Mouse (Mus musculus) G1E (cell line): Measurements from ENCODE around the gene H2al1h.
"Not testable (repeated sequence)": the region's sequence is repeated elsewhere in the genome, so short reads cannot be mapped to it uniquely, and the experiment has no call there.

ENCODE experiments used
- CTCF ChIP-seq: IDR thresholded peaks from 2 replicates; pipeline ENCODE4 v1.5.1; 2012; ENCODE audit warnings: low read depth, low read length, inconsistent platforms, mixed read lengths
- GATA1 ChIP-seq: IDR thresholded peaks from 2 replicates; pipeline ENCODE4 v1.6.1; 2012; ENCODE audit warnings: borderline replicate concordance, low read length, inconsistent platforms, mixed read lengths
- GATA2 ChIP-seq: IDR thresholded peaks from 2 replicates; pipeline ENCODE4 v1.6.1; 2012; ENCODE audit warnings: low read depth, low read length, inconsistent platforms, borderline replicate concordance
- POLR2AphosphoS5 ChIP-seq: IDR thresholded peaks from 2 replicates; pipeline ENCODE4 v1.6.1; 2012; ENCODE audit warnings: low read depth, low read length, inconsistent platforms; ENCODE audit not compliant: insufficient replicate concordance
- TAL1 ChIP-seq: conservative IDR thresholded peaks from 2 replicates; pipeline ENCODE4 v1.6.1; 2012; ENCODE audit warnings: low read depth, low read length, inconsistent platforms, mixed read lengths

GRCm38 (mm10) chrX:11302132-11302531 is 19.2 kb upstream of the H2al1h start, which contains the start of gene H2al1b:
- not testable (repeated sequence) for TF ChIP-seq CTCF, GATA1, POLR2AphosphoS5, TAL1, GATA2
